Mouse (Mus musculus) olfactory bulb, adult 2 months (tissue): ENCODE data around the gene Otog.

ENCODE experiments used
- CTCF ChIP-seq: fragments of 200-500 bp; IDR thresholded peaks from 2 replicates; pipeline ENCODE4 v1.5.1; 2012; ENCODE audit warnings: low read depth, mild to moderate bottlenecking, low read length, moderate library complexity; ENCODE audit not compliant: insufficient read depth
- POLR2A ChIP-seq: fragments of 200-500 bp; IDR thresholded peaks from 2 replicates; pipeline ENCODE4 v1.6.1; 2012; ENCODE audit warnings: mild to moderate bottlenecking, low read depth, low read length, moderate library complexity; ENCODE audit not compliant: insufficient read depth

- no peak for TF ChIP-seq POLR2A
- no peak for TF ChIP-seq CTCF
These were observed 73.6 kb downstream of the Otog start for GRCm38 (mm10) chr7:46314220-46315009.
